Mouse (Mus musculus): ENCODE data around the gene Cacna1d. TPM values are rescaled to one million over a fixed set of nuclear protein-coding genes. Genes with fewer than 3 reads are reported as not detected.
A peak's percentile ranks its signal among the peaks of the same experiment; 100 is the strongest.

Cacna1d gene
- polyA plus RNA-seq, 1 experiment from 2014 or later: 10.5 TPM

- DNase-seq (no peak), ATAC-seq (ENCODE audit: insufficient read depth) (no peak)
- no peak for TF ChIP-seq CTCF (IDR thresholded peaks at IDR 0.05; ENCODE audit: low read depth)
- Histone ChIP-seq H3K9me3 (ENCODE audit: low read depth, low read length) (no peaks in the 10 kb centered on the region), H3K4me1 (ENCODE audit: insufficient read depth) (peaks cover 9% of the 10 kb centered on the region), H3K27ac (ENCODE audit: low read depth) (peak overlapping the region; percentile 65; the same call in 1 of the 2 replicates), H3K27me3 (ENCODE audit: insufficient read depth, low read length) (no peaks in the 10 kb centered on the region), H3K4me3 (ENCODE audit: low read depth, low read length) (no peak overlapping the region), H3K9ac (no peak overlapping the region), H3K4me2 (no peak overlapping the region), H3K36me3 (ENCODE audit: insufficient read depth) (no peaks in the 10 kb centered on the region)
- 49% methylated on average over 7 of the region's 7 CpGs for WGBS
Measured at GRCm38 (mm10) chr14:30054922-30055321, 436.3 kb downstream of the Cacna1d start.

- Histone ChIP-seq H3K36me3 (ENCODE audit: insufficient read depth) (peaks cover 6% of the 10 kb centered on the region; the same call in 1 of the 2 replicates), H3K9me3 (ENCODE audit: low read depth, low read length) (no peaks in the 10 kb centered on the region), H3K27me3 (ENCODE audit: insufficient read depth, low read length) (no peaks in the 10 kb centered on the region), H3K9ac (no peak overlapping the region), H3K4me1 (ENCODE audit: insufficient read depth) (peaks cover 4% of the 10 kb centered on the region), H3K4me3 (ENCODE audit: low read depth, low read length) (no peak overlapping the region), H3K4me2 (no peak overlapping the region), H3K27ac (ENCODE audit: low read depth) (no peak overlapping the region)
- 84% methylated on average over 8 of the region's 8 CpGs for WGBS
- no peak for ATAC-seq (ENCODE audit: insufficient read depth)
- no peak for DNase-seq
- no peak for TF ChIP-seq CTCF (IDR thresholded peaks at IDR 0.05; ENCODE audit: low read depth)
Measured at GRCm38 (mm10) chr14:30050280-30050679, 441.0 kb downstream of the Cacna1d start.

GRCm38 (mm10) chr14:30048049-30048448 lies 443.2 kb downstream of the Cacna1d start:
- Histone ChIP-seq H3K9me3 (ENCODE audit: low read depth, low read length) (no peaks in the 10 kb centered on the region), H3K27me3 (ENCODE audit: insufficient read depth, low read length) (no peaks in the 10 kb centered on the region), H3K4me3 (ENCODE audit: low read depth, low read length) (no peak overlapping the region), H3K4me2 (no peak overlapping the region), H3K27ac (ENCODE audit: low read depth) (no peak overlapping the region), H3K36me3 (ENCODE audit: insufficient read depth) (peaks cover 6% of the 10 kb centered on the region; the same call in 1 of the 2 replicates), H3K4me1 (ENCODE audit: insufficient read depth) (no peaks in the 10 kb centered on the region), H3K9ac (no peak overlapping the region)
- peak; percentile 45 for TF ChIP-seq CTCF (IDR thresholded peaks at IDR 0.05; ENCODE audit: low read depth)
- DNase-seq (peak; percentile 31), ATAC-seq (ENCODE audit: insufficient read depth) (no peak)
- WGBS: 82% methylated on average over 3 of the region's 3 CpGs

GRCm38 (mm10) chr14:30046976-30047375 lies 444.3 kb downstream of the Cacna1d start:
- WGBS: 93% methylated on average over 4 of the region's 4 CpGs
- DNase-seq (no peak), ATAC-seq (ENCODE audit: insufficient read depth) (no peak)
- no peak overlapping the region for H3K4me2 ChIP-seq
- no peak overlapping the region for H3K27ac ChIP-seq (ENCODE audit: low read depth)
- peaks cover 6% of the 10 kb centered on the region; the same call in 1 of the 2 replicates for H3K36me3 ChIP-seq (ENCODE audit: insufficient read depth)
- no peak overlapping the region for H3K4me3 ChIP-seq (ENCODE audit: low read depth, low read length)
- TF ChIP-seq CTCF (IDR thresholded peaks at IDR 0.05; ENCODE audit: low read depth): no peak
- H3K4me1 ChIP-seq (ENCODE audit: insufficient read depth): no peaks in the 10 kb centered on the region
- H3K27me3 ChIP-seq (ENCODE audit: insufficient read depth, low read length): no peaks in the 10 kb centered on the region
- no peaks in the 10 kb centered on the region for H3K9me3 ChIP-seq (ENCODE audit: low read depth, low read length)
- no peak overlapping the region for H3K9ac ChIP-seq

GRCm38 (mm10) chr14:30045704-30046220 lies 445.5 kb downstream of the Cacna1d start:
- Histone ChIP-seq H3K4me3 (ENCODE audit: low read depth, low read length) (no peak overlapping the region), H3K27ac (ENCODE audit: low read depth) (no peak overlapping the region), H3K9ac (no peak overlapping the region), H3K27me3 (ENCODE audit: insufficient read depth, low read length) (no peaks in the 10 kb centered on the region), H3K9me3 (ENCODE audit: low read depth, low read length) (no peaks in the 10 kb centered on the region), H3K4me2 (no peak overlapping the region), H3K4me1 (ENCODE audit: insufficient read depth) (no peaks in the 10 kb centered on the region), H3K36me3 (ENCODE audit: insufficient read depth) (peaks cover 12% of the 10 kb centered on the region; the same call in 1 of the 2 replicates)
- no peak for ATAC-seq (ENCODE audit: insufficient read depth)
- TF ChIP-seq CTCF (IDR thresholded peaks at IDR 0.05; ENCODE audit: low read depth): no peak
- no peak for DNase-seq
- WGBS: 78% methylated on average over 8 of the region's 8 CpGs

GRCm38 (mm10) chr14:30045239-30045638 lies 446.0 kb downstream of the Cacna1d start:
- Histone ChIP-seq H3K9me3 (ENCODE audit: low read depth, low read length) (no peaks in the 10 kb centered on the region), H3K9ac (no peak overlapping the region), H3K4me1 (ENCODE audit: insufficient read depth) (no peaks in the 10 kb centered on the region), H3K4me3 (ENCODE audit: low read depth, low read length) (no peak overlapping the region), H3K27me3 (ENCODE audit: insufficient read depth, low read length) (no peaks in the 10 kb centered on the region), H3K4me2 (no peak overlapping the region), H3K36me3 (ENCODE audit: insufficient read depth) (peaks cover 16% of the 10 kb centered on the region; the same call in 1 of the 2 replicates), H3K27ac (ENCODE audit: low read depth) (no peak overlapping the region)
- no peak for TF ChIP-seq CTCF (IDR thresholded peaks at IDR 0.05; ENCODE audit: low read depth)
- ATAC-seq (ENCODE audit: insufficient read depth) (0 out of 2 replicates have a peak, but pooled peaks have one; percentile 14), DNase-seq (no peak)
- 66% methylated on average over 10 of the region's 10 CpGs for WGBS

GRCm38 (mm10) chr14:30043356-30043940 lies 447.8 kb downstream of the Cacna1d start:
- no peak for TF ChIP-seq CTCF (IDR thresholded peaks at IDR 0.05; ENCODE audit: low read depth)
- Histone ChIP-seq H3K9me3 (ENCODE audit: low read depth, low read length) (no peaks in the 10 kb centered on the region), H3K27ac (ENCODE audit: low read depth) (no peak overlapping the region), H3K36me3 (ENCODE audit: insufficient read depth) (peaks cover 10% of the 10 kb centered on the region; the same call in 1 of the 2 replicates), H3K4me1 (ENCODE audit: insufficient read depth) (no peaks in the 10 kb centered on the region), H3K27me3 (ENCODE audit: insufficient read depth, low read length) (no peaks in the 10 kb centered on the region), H3K4me2 (no peak overlapping the region), H3K9ac (no peak overlapping the region), H3K4me3 (ENCODE audit: low read depth, low read length) (no peak overlapping the region)
- no peak for DNase-seq
- 71% methylated on average over 7 of the region's 7 CpGs for WGBS
- ATAC-seq (ENCODE audit: insufficient read depth): no peak
